Mouse (Mus musculus) hindbrain, embryonic 16.5 days (tissue): Measurements from ENCODE around the gene Hopx. TPM values are rescaled to one million over a fixed set of nuclear protein-coding genes. Genes with fewer than 3 reads are reported as not detected.

Experiments used
- polyA plus RNA-seq: library from polyadenylated mRNA; unstranded; fragments of >200 nt; fragmentation: Nextera tagmentation; extraction: Ambion mirVana; gene quantifications from 2 replicates; pipeline ENCODE4 v1.2.1, GENCODE M21; 2015

The Hopx gene
- polyA plus RNA-seq, 1 experiment from 2014 or later, result 6.7 TPM

Other genes starting within 250 kb of the Hopx start
- 14.0 and 16.9 TPM in 2 replicates for gene Aasdh, start 209.6 kb downstream of the Hopx start, polyA plus RNA-seq
- gene Paics, start 163.8 kb downstream of the Hopx start, polyA plus RNA-seq, result 193 and 194 TPM in 2 replicates
- gene Ppat, start 163.5 kb downstream of the Hopx start, polyA plus RNA-seq, result 12.2 TPM in 2 replicates
- 89.5 and 92.2 TPM in 2 replicates for gene Srp72, start 140.4 kb downstream of the Hopx start, polyA plus RNA-seq
- not detected in 2 replicates for gene Arl9, start 111.1 kb downstream of the Hopx start, polyA plus RNA-seq
- gene Thegl, start 99.1 kb downstream of the Hopx start, polyA plus RNA-seq, result 0.40 and 0.73 TPM in 2 replicates
- 0.80 and 1.5 TPM in 2 replicates for gene Spink2, start 96.3 kb upstream of the Hopx start, polyA plus RNA-seq
- 5.9 and 6.9 TPM in 2 replicates for gene Rest, start 150.4 kb upstream of the Hopx start, polyA plus RNA-seq
- gene Noa1, start 195.0 kb upstream of the Hopx start, polyA plus RNA-seq, result 33.2 and 34.7 TPM in 2 replicates
- 52.4 and 59.2 TPM in 2 replicates for gene Polr2b, start 195.0 kb upstream of the Hopx start, polyA plus RNA-seq